Mouse (Mus musculus): ENCODE results near the gene Gm42688. TPM values are rescaled to one million over a fixed set of nuclear protein-coding genes. Genes with fewer than 3 reads are reported as not detected.

Gm42688 gene
- polyA plus RNA-seq, 1 experiment = 4.2 TPM

GRCm38 (mm10) chr6:83134951-83135513 lies 33.6 kb downstream of the Gm42688 start, which contains the start of gene Rtkn:
Gene Rtkn (plus strand): TSS chr6:83135463.
- TF ChIP-seq CTCF (IDR thresholded peaks at IDR 0.05; ENCODE audit: extremely low read depth, insufficient read length, insufficient replicate concordance, low read depth, low read length) = no peak
- TF ChIP-seq POLR2A (IDR thresholded peaks at IDR 0.05; ENCODE audit: low read depth, low read length) = peak; percentile 58; the same call in 1 of the 2 replicates
- Histone ChIP-seq H3K4me3 (ENCODE audit: low read depth, low read length) (peak within 1 kb of the TSS; percentile 83), H3K27ac (ENCODE audit: insufficient read depth, low read depth, low read length) (peak within 1 kb of the TSS; percentile 93), H3K27me3 (ENCODE audit: control insufficient read depth, insufficient read depth, low read length) (no peaks in the 10 kb centered on the region), H3K4me1 (ENCODE audit: control insufficient read depth, insufficient read depth, insufficient read length, low read length) (peaks cover 27% of the 10 kb centered on the region), H3K36me3 (ENCODE audit: control insufficient read depth, insufficient read depth, low read length) (peaks cover 4% of the 10 kb centered on the region; the same call in 1 of the 2 replicates)
- WGBS = 28% methylated on average over 7 of the region's 7 CpGs

DNA sequence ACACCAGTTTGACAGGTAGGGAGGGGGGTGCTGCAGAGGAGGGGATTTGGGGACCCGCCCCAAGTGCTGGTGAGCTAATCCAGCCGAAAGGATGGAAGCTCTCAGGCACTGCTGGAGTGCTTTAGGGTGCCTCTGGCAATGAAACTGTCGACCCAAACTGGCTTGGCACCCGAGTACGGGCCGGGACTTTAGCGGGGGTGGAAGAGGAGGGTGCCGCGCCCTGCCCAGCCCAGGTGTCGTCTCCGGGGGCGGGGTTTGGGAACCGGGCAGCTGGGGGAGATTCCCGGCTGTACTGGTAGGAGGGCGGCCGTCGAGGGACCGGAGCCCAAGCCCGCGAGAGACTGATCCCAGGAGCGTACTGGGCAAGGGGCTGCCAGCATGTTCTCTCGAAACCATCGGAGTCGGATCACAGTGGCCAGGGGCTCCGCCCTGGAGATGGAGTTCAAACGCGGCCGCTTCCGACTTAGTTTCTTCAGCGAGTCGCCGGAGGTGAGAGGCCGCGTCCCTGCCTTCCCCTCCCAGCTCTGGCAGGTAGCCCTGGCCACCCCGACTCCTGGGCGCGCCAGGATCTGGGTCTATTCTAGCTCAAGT lies 34.2 kb downstream of the Gm42688 start:
- WGBS = 3% methylated on average over 37 of the region's 37 CpGs
- H3K4me3 ChIP-seq (ENCODE audit: low read depth, low read length) = peak overlapping the region; percentile 83
- TF ChIP-seq POLR2A (IDR thresholded peaks at IDR 0.05; ENCODE audit: low read depth, low read length) (peak; percentile 39), CTCF (IDR thresholded peaks at IDR 0.05; ENCODE audit: extremely low read depth, insufficient read length, insufficient replicate concordance, low read depth, low read length) (no peak)
- H3K27ac ChIP-seq (ENCODE audit: insufficient read depth, low read depth, low read length) = peak overlapping the region; percentile 93
- H3K4me1 ChIP-seq (ENCODE audit: control insufficient read depth, insufficient read depth, insufficient read length, low read length) = peaks cover 27% of the 10 kb centered on the region
- H3K27me3 ChIP-seq (ENCODE audit: control insufficient read depth, insufficient read depth, low read length) = no peaks in the 10 kb centered on the region
- peaks cover 6% of the 10 kb centered on the region; the same call in 1 of the 2 replicates for H3K36me3 ChIP-seq (ENCODE audit: control insufficient read depth, insufficient read depth, low read length)

DNA sequence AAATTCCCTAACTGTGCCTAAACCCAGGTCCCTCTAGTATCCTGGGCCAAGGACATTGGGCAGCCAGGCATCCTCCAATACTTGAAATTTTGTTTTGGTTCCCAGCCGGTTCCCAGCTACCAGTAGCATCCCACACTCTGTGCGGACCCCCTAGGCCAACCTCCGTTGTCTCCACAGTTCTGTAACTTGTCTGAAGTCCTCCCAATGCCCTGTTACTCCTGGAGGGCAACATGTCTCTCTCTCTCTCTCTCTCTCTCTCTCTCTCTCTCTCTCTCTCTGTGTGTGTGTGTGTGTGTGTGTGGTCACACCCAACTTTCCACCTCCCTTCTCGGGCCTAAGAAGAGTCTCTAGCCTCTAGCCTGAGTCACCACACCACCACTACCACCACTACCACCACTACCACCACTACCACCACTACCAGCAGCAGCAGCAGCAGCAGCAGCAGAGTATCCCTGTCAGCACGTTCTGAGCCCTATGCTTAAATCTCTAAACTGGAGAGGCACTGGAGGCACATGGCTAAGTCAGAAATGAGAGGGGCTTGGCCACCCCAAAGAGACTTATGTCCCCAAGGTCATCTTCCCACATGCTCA lies 35.0 kb downstream of the Gm42688 start:
- TF ChIP-seq CTCF (IDR thresholded peaks at IDR 0.05; ENCODE audit: extremely low read depth, insufficient read length, insufficient replicate concordance, low read depth, low read length) (no peak), POLR2A (IDR thresholded peaks at IDR 0.05; ENCODE audit: low read depth, low read length) (no peak)
- 15% methylated on average over 5 of the region's 5 CpGs for WGBS
- peaks cover 6% of the 10 kb centered on the region; the same call in 1 of the 2 replicates for H3K36me3 ChIP-seq (ENCODE audit: control insufficient read depth, insufficient read depth, low read length)
- peaks cover 21% of the 10 kb centered on the region for H3K4me1 ChIP-seq (ENCODE audit: control insufficient read depth, insufficient read depth, insufficient read length, low read length)
- peak overlapping the region; percentile 93 for H3K27ac ChIP-seq (ENCODE audit: insufficient read depth, low read depth, low read length)
- peak overlapping the region; percentile 83 for H3K4me3 ChIP-seq (ENCODE audit: low read depth, low read length)
- no peaks in the 10 kb centered on the region for H3K27me3 ChIP-seq (ENCODE audit: control insufficient read depth, insufficient read depth, low read length)

DNA sequence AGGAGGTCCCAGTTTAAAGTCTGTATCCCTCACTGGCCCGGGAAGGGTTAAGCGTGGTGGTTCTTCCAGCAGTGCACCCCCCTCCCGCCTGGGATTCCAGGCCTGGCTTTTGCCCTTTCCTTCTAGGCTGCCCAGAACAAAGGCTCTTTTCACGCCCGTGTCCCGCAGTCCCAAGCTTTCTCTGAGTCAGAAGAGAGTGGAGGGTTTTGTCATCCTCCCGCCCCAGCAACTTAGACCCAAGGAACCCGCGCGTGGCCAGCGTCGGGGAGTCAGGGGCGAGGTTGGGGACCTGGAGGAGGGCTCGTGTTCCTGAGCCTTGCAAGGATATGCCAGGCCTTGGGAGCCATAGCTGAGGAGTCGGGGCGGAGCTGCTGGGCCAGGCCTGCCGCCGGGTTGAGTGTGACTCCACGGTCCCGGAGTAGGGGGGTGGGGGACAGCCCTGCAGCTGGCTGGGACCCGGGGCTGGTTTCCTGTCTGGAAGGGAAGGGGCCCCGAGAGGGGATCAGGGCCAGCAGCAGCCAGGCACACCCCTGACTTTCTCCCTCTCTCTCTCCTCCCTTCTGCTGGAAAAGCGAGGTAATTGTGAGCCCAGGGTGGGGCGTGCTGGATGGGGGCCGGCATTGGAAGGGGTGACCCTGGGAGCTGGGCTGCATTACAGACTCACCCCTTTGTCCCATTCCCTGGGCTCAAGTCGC lies 35.6 kb downstream of the Gm42688 start:
- 1% methylated on average over 26 of the region's 26 CpGs for WGBS
- Histone ChIP-seq H3K36me3 (ENCODE audit: control insufficient read depth, insufficient read depth, low read length) (peaks cover 6% of the 10 kb centered on the region; the same call in 1 of the 2 replicates), H3K27ac (ENCODE audit: insufficient read depth, low read depth, low read length) (peak overlapping the region; percentile 93), H3K4me3 (ENCODE audit: low read depth, low read length) (peak overlapping the region; percentile 83), H3K27me3 (ENCODE audit: control insufficient read depth, insufficient read depth, low read length) (no peaks in the 10 kb centered on the region), H3K4me1 (ENCODE audit: control insufficient read depth, insufficient read depth, insufficient read length, low read length) (peaks cover 21% of the 10 kb centered on the region)
- TF ChIP-seq CTCF (IDR thresholded peaks at IDR 0.05; ENCODE audit: extremely low read depth, insufficient read length, insufficient replicate concordance, low read depth, low read length) (no peak), POLR2A (IDR thresholded peaks at IDR 0.05; ENCODE audit: low read depth, low read length) (peak; percentile 41)

GRCm38 (mm10) chr6:83137576-83137950 lies 36.1 kb downstream of the Gm42688 start:
- TF ChIP-seq CTCF (IDR thresholded peaks at IDR 0.05; ENCODE audit: extremely low read depth, insufficient read length, insufficient replicate concordance, low read depth, low read length) = peak; percentile 9; the same call in 1 of the 2 replicates
- TF ChIP-seq POLR2A (IDR thresholded peaks at IDR 0.05; ENCODE audit: low read depth, low read length) = peak; percentile 45
- H3K27ac ChIP-seq (ENCODE audit: insufficient read depth, low read depth, low read length) = peak overlapping the region; percentile 93
- no peaks in the 10 kb centered on the region for H3K27me3 ChIP-seq (ENCODE audit: control insufficient read depth, insufficient read depth, low read length)
- peaks cover 6% of the 10 kb centered on the region; the same call in 1 of the 2 replicates for H3K36me3 ChIP-seq (ENCODE audit: control insufficient read depth, insufficient read depth, low read length)
- peak overlapping the region; percentile 83 for H3K4me3 ChIP-seq (ENCODE audit: low read depth, low read length)
- peaks cover 22% of the 10 kb centered on the region for H3K4me1 ChIP-seq (ENCODE audit: control insufficient read depth, insufficient read depth, insufficient read length, low read length)
- 1% methylated on average over 12 of the region's 12 CpGs for WGBS

DNA sequence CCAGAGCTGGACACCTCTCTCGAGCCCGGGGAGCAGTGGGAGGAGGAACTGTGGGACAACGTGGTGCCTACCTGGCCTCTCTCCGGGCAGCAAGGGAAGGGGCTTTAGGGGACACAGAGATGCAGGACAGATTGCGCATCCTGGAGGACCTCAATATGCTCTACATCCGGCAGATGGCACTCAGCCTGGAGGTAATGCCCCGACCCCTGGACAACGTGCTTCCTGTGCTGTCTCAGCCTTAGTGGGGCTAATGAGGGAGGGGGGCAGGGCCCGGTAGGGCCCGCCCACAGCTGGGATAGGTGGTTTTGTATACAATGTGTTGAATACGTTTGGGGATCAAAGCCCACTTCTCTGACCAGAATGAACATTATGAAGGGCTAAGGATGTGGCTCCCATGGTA lies 36.6 kb downstream of the Gm42688 start:
- peaks cover 21% of the 10 kb centered on the region for H3K4me1 ChIP-seq (ENCODE audit: control insufficient read depth, insufficient read depth, insufficient read length, low read length)
- H3K27me3 ChIP-seq (ENCODE audit: control insufficient read depth, insufficient read depth, low read length) = no peaks in the 10 kb centered on the region
- peak overlapping the region; percentile 93 for H3K27ac ChIP-seq (ENCODE audit: insufficient read depth, low read depth, low read length)
- peaks cover 6% of the 10 kb centered on the region; the same call in 1 of the 2 replicates for H3K36me3 ChIP-seq (ENCODE audit: control insufficient read depth, insufficient read depth, low read length)
- peak overlapping the region; percentile 83 for H3K4me3 ChIP-seq (ENCODE audit: low read depth, low read length)
- TF ChIP-seq POLR2A (IDR thresholded peaks at IDR 0.05; ENCODE audit: low read depth, low read length) (no peak), CTCF (IDR thresholded peaks at IDR 0.05; ENCODE audit: extremely low read depth, insufficient read length, insufficient replicate concordance, low read depth, low read length) (no peak)
- WGBS = 9% methylated on average over 11 of the region's 11 CpGs
